In the genomic region with DNA sequence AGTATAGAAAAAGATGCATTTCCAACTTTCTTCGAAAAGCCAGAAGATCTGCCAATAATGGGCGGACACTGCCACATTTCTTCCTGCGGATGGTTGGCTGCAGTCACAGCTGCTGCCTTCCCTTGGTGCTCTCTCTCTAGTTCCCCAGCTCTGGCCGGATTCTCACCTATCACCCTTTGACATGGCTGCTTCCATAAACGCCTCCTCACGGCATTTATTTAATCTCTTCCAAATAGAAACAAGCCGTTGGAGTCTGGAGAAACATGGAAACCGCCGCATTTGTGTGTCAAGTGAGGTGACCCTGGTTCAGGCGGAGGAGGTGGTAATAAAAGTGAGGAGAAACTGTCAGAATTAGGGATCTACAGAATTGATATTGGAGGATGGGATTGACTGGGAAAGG, we compare ENCODE assay signal across 14 mouse cellular contexts. TPM values are rescaled to one million over a fixed set of nuclear protein-coding genes. Genes with fewer than 3 reads are reported as not detected.
DNase-seq lines count a peak whose midpoint lies in the region; ATAC-seq and TF ChIP-seq lines count a peak whose summit lies in the region.
"Had no signal": no experiment of that assay in that cellular context is flagged by ENCODE, and none has a peak within 500 bp of the region (broad histone marks: within the 10 kb centered on the region; RNA-seq: fewer than 3 reads in every experiment).

No protein-coding gene starts in this region.

- peak overlapping the region; percentile 99 for H3K27ac ChIP-seq in forebrain, embryonic 10.5 days
- H3K27ac ChIP-seq in forebrain, embryonic 12.5 days, result no peak overlapping the region
- H3K27ac ChIP-seq in kidney, embryonic 15.5 days, result peak overlapping the region; percentile 100
- H3K27ac ChIP-seq in testis, adult 2 months (ENCODE audit: control insufficient read depth, insufficient read depth, low read depth, low read length), result peak overlapping the region; percentile 12; the same call in 1 of the 2 replicates

- WGBS in forebrain, embryonic 10.5 days, result 68% methylated on average over 10 of the region's 10 CpGs
- WGBS in forebrain, embryonic 12.5 days, result 68% methylated on average over 10 of the region's 10 CpGs
- WGBS in kidney, embryonic 15.5 days, result 31% methylated on average over 10 of the region's 10 CpGs

- H3K27me3 ChIP-seq in forebrain, embryonic 10.5 days (ENCODE audit: poor library complexity, severe bottlenecking), result no peaks in the 10 kb centered on the region
- H3K27me3 ChIP-seq in forebrain, embryonic 12.5 days, result no peaks in the 10 kb centered on the region
- H3K27me3 ChIP-seq in kidney, embryonic 15.5 days, result no peaks in the 10 kb centered on the region
- no peaks in the 10 kb centered on the region for H3K27me3 ChIP-seq in testis, adult 2 months (ENCODE audit: control insufficient read depth, insufficient read depth, low read length)
- H3K27me3 ChIP-seq: Patski had no signal

- H3K4me2 ChIP-seq in forebrain, embryonic 12.5 days, result no peak overlapping the region
- H3K4me2 ChIP-seq in kidney, embryonic 15.5 days, result peak overlapping the region; percentile 71

- peaks cover 59% of the 10 kb centered on the region for H3K4me1 ChIP-seq in forebrain, embryonic 10.5 days
- peaks cover 57% of the 10 kb centered on the region for H3K4me1 ChIP-seq in forebrain, embryonic 12.5 days
- peaks cover 64% of the 10 kb centered on the region for H3K4me1 ChIP-seq in kidney, embryonic 15.5 days
- H3K4me1 ChIP-seq in testis, adult 2 months (ENCODE audit: control insufficient read depth, insufficient read depth, low read length), result peaks cover 18% of the 10 kb centered on the region

- no peak for DNase-seq in forebrain, embryonic 10.5 days (ENCODE audit: extremely low spot score, low spot score)
- DNase-seq in kidney, postnatal 14 days, result no peak
- DNase-seq in testis, postnatal 10 days (ENCODE audit: low spot score), result no peak
- DNase-seq in right cerebral cortex, postnatal 14 days, result no peak
- DNase-seq: adrenal gland, postnatal 25 days had no signal

- ATAC-seq in forebrain, embryonic 12.5 days (ENCODE audit: low FRiP score), result no peak
- no peak for ATAC-seq in kidney, embryonic 15.5 days (replicated peaks; ENCODE audit: low FRiP score)
- ATAC-seq in monocyte, adult 5-6 weeks (replicated peaks; ENCODE audit: insufficient number of reproducible peaks, low FRiP score, low TSS enrichment, poor library complexity, severe bottlenecking), result no peak

- no peak for TF ChIP-seq CTCF in testis, adult 2 months (IDR thresholded peaks at IDR 0.05; ENCODE audit: control insufficient read depth, insufficient read depth, insufficient replicate concordance, low read depth, low read length)

- no peak for TF ChIP-seq POLR2A in testis, adult 2 months (IDR thresholded peaks at IDR 0.05; ENCODE audit: control insufficient read depth, low read depth, low read length)

- H3K4me3 ChIP-seq in forebrain, embryonic 10.5 days, result 0 out of 2 replicates have a peak overlapping the region, but pooled peaks have one; percentile 90
- H3K4me3 ChIP-seq in forebrain, embryonic 12.5 days (replicated peaks), result no peak overlapping the region
- H3K4me3 ChIP-seq in kidney, embryonic 15.5 days (replicated peaks), result no peak overlapping the region; the same call in 1 of the 2 replicates
- H3K4me3 ChIP-seq in testis, adult 2 months (ENCODE audit: control insufficient read depth, low read depth, low read length), result no peak overlapping the region

- no peak overlapping the region for H3K9ac ChIP-seq in forebrain, embryonic 12.5 days
- no peak overlapping the region for H3K9ac ChIP-seq in kidney, embryonic 15.5 days

- peaks cover 20% of the 10 kb centered on the region for H3K36me3 ChIP-seq in forebrain, embryonic 10.5 days (replicated peaks)
- H3K36me3 ChIP-seq in forebrain, embryonic 12.5 days (replicated peaks), result peaks cover 2% of the 10 kb centered on the region; the same call in 1 of the 2 replicates
- peaks cover 12% of the 10 kb centered on the region for H3K36me3 ChIP-seq in kidney, embryonic 15.5 days
- H3K36me3 ChIP-seq in testis, adult 2 months (ENCODE audit: control insufficient read depth, insufficient read depth, low read length), result no peaks in the 10 kb centered on the region

- no peaks in the 10 kb centered on the region for H3K9me3 ChIP-seq in forebrain, embryonic 10.5 days
- no peaks in the 10 kb centered on the region for H3K9me3 ChIP-seq in forebrain, embryonic 12.5 days
- H3K9me3 ChIP-seq in kidney, embryonic 15.5 days (replicated peaks), result no peaks in the 10 kb centered on the region

RNA-seq across cellular contexts. Expression of a gene that starts 0.9 kb away (rescaled TPM):
- polyA plus RNA-seq in forebrain, embryonic 10.5 days (2016; fragmentation: Nextera tagmentation; extraction: Ambion mirVana), result 35.7 and 36.1 TPM in 2 replicates
- 46.3 and 51.0 TPM in 2 replicates for polyA plus RNA-seq in forebrain, embryonic 12.5 days (2016; fragmentation: Nextera tagmentation; extraction: Ambion mirVana)
- polyA plus RNA-seq in kidney, embryonic 15.5 days (2015; fragmentation: Nextera tagmentation; extraction: Ambion mirVana), result 33.3 and 34.6 TPM in 2 replicates
- polyA plus RNA-seq in testis, adult 2 months (2012; rRNA removed), result 11.8 and 13.6 TPM in 2 replicates
- total RNA-seq in monocyte, adult 5-6 weeks (2017), result 19.5 to 20.2 TPM (median 19.5 TPM) in 3 replicates

RNA-seq across cellular contexts. Expression of a gene that starts 51.7 kb away (rescaled TPM):
- polyA plus RNA-seq in forebrain, embryonic 10.5 days (2016; fragmentation: Nextera tagmentation; extraction: Ambion mirVana), result not detected in 2 replicates
- polyA plus RNA-seq in forebrain, embryonic 12.5 days (2016; fragmentation: Nextera tagmentation; extraction: Ambion mirVana), result 0.22 and 0.38 TPM in 2 replicates
- polyA plus RNA-seq in kidney, embryonic 15.5 days (2015; fragmentation: Nextera tagmentation; extraction: Ambion mirVana), result not detected in 2 replicates
- 0.25 and 0.60 TPM in 2 replicates for polyA plus RNA-seq in testis, adult 2 months (2012; rRNA removed)
- total RNA-seq in monocyte, adult 5-6 weeks (2017), result not detected in 3 replicates
- total RNA-seq: adrenal gland, postnatal 25 days; megakaryocyte-erythroid progenitor cell, adult 5-6 weeks had no signal
- polyA plus RNA-seq: heart, postnatal 0 days; limb, embryonic 11.5 days; Patski; urinary bladder, adult 2 months had no signal
